Comparison of ENCODE assay signal across 23 mouse cellular contexts in the genomic region with DNA sequence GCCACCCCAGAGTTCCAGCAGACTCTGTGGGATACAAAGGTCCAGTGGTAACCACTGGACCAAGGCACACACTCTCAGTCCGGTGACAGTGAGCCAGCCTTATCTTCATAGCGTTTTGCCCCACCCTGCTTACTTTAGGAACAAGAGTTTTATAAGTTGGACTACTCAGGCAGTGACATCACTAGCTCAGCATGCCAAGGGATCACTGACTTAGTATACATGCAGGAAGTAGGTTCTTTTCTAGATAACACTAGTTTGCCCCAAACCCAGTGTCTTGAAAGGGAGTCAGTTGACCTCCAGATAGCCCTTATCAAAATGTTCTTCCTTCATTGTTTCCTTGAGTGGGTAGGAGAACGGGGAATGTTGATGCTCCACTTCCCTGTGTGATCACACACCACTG. TPM values are rescaled to one million over a fixed set of nuclear protein-coding genes. Genes with fewer than 3 reads are reported as not detected.
A peak's percentile ranks its signal among the peaks of the same experiment; 100 is the strongest.
DNase-seq lines count a peak whose midpoint lies in the region; ATAC-seq and TF ChIP-seq lines count a peak whose summit lies in the region.
"Had no signal": no experiment of that assay in that cellular context is flagged by ENCODE, and none has a peak within 500 bp of the region (broad histone marks: within the 10 kb centered on the region; RNA-seq: fewer than 3 reads in every experiment).

No protein-coding gene starts in this region.

- H3K4me1 ChIP-seq in intestine, postnatal 0 days (replicated peaks; ENCODE audit: control insufficient read depth, insufficient read depth, low read length), result no peaks in the 10 kb centered on the region
- peaks cover 6% of the 10 kb centered on the region; the same call in 1 of the 2 replicates for H3K4me1 ChIP-seq in intestine, embryonic 15.5 days (replicated peaks)

- TF ChIP-seq CTCF in intestine, postnatal 0 days (IDR thresholded peaks at IDR 0.05; ENCODE audit: low read depth), result no peak

- H3K4me2 ChIP-seq in intestine, postnatal 0 days (replicated peaks; ENCODE audit: low read depth), result no peak overlapping the region
- H3K4me2 ChIP-seq in intestine, embryonic 15.5 days (replicated peaks), result no peak overlapping the region
- H3K4me2 ChIP-seq: embryonic facial prominence, embryonic 13.5 days; embryonic facial prominence, embryonic 15.5 days; forebrain, embryonic 12.5 days had no signal

- peak; percentile 46 for ATAC-seq in intestine, postnatal 0 days
- no peak for ATAC-seq in intestine, embryonic 15.5 days
- ATAC-seq: forebrain, embryonic 14.5 days; forebrain, embryonic 16.5 days had no signal

- no peak overlapping the region for H3K4me3 ChIP-seq in intestine, postnatal 0 days (ENCODE audit: low read depth, low read length)
- no peak overlapping the region for H3K4me3 ChIP-seq in intestine, embryonic 15.5 days (replicated peaks)
- H3K4me3 ChIP-seq: embryonic facial prominence, embryonic 13.5 days; embryonic facial prominence, embryonic 15.5 days; erythroblast, embryonic 14.5 days; forebrain, embryonic 10.5 days; forebrain, embryonic 12.5 days had no signal

- peaks cover 12% of the 10 kb centered on the region for H3K27me3 ChIP-seq in intestine, postnatal 0 days (replicated peaks; ENCODE audit: control insufficient read depth, insufficient read depth, low read length)
- no peaks in the 10 kb centered on the region; the same call in 1 of the 2 replicates for H3K27me3 ChIP-seq in intestine, embryonic 15.5 days (replicated peaks)

- no peak overlapping the region for H3K27ac ChIP-seq in intestine, postnatal 0 days (ENCODE audit: low read depth, low read length)
- H3K27ac ChIP-seq in intestine, embryonic 15.5 days, result no peak overlapping the region
- H3K27ac ChIP-seq: embryonic facial prominence, embryonic 13.5 days; embryonic facial prominence, embryonic 15.5 days; forebrain, embryonic 10.5 days; forebrain, embryonic 12.5 days had no signal

- no peaks in the 10 kb centered on the region for H3K36me3 ChIP-seq in intestine, postnatal 0 days (ENCODE audit: control insufficient read depth, insufficient read depth)
- no peaks in the 10 kb centered on the region for H3K36me3 ChIP-seq in intestine, embryonic 15.5 days
- H3K36me3 ChIP-seq: embryonic facial prominence, embryonic 13.5 days; embryonic facial prominence, embryonic 15.5 days; forebrain, embryonic 10.5 days; forebrain, embryonic 12.5 days had no signal

- DNase-seq in 416B (ENCODE audit: low read depth) (peak; percentile 68), MEL-GATA-1-ER (ENCODE audit: extremely low read depth, low read depth) (peak; percentile 63)
- no peak for DNase-seq in kidney, adult 11 months
- DNase-seq in urinary bladder, postnatal 36 days (ENCODE audit: low spot score in 2 of 2), result no peak
- DNase-seq: adrenal gland, adult 2 months; adrenal gland, postnatal 10 days; adrenal gland, postnatal 25 days; cerebellum, adult 11 months; cerebellum, adult 18-20 months; cerebellum, adult 8-10 months; cerebellum, adult 9-11 months; cerebellum, postnatal 14 days; cerebellum, postnatal 36 days; embryo, embryonic 11 days had no signal

- no peak overlapping the region for H3K9ac ChIP-seq in intestine, postnatal 0 days (ENCODE audit: low read depth, low read length)
- no peak overlapping the region for H3K9ac ChIP-seq in intestine, embryonic 15.5 days
- H3K9ac ChIP-seq: embryonic facial prominence, embryonic 13.5 days; embryonic facial prominence, embryonic 15.5 days; forebrain, embryonic 12.5 days had no signal

- WGBS in intestine, postnatal 0 days, result 64% methylated on average over 3 of the region's 3 CpGs
- WGBS in intestine, embryonic 15.5 days, result 83% methylated on average over 3 of the region's 3 CpGs

- no peaks in the 10 kb centered on the region for H3K9me3 ChIP-seq in intestine, postnatal 0 days (ENCODE audit: control insufficient read depth)
- H3K9me3 ChIP-seq in intestine, embryonic 15.5 days, result no peaks in the 10 kb centered on the region
- H3K9me3 ChIP-seq: embryonic facial prominence, embryonic 13.5 days; forebrain, embryonic 12.5 days had no signal

RNA-seq across cellular contexts. Expression of a gene that starts 2.4 kb away (rescaled TPM):
- 20.2 and 21.0 TPM in 2 replicates for polyA plus RNA-seq in intestine, postnatal 0 days (2015; fragmentation: Nextera tagmentation; extraction: Ambion mirVana)
- polyA plus RNA-seq in intestine, embryonic 15.5 days (2015; fragmentation: Nextera tagmentation; extraction: Ambion mirVana), result 3.3 and 3.8 TPM in 2 replicates
- polyA plus RNA-seq: erythroblast, embryonic 14.5 days had no signal

Comparison
In these comparisons a context has a peak if more than half of its experiments do, and no peak if none do; other contexts are left out.
1. DNase-seq: peak in 416B (single experiment) and MEL-GATA-1-ER (single experiment); none in kidney, adult 11 months (single experiment) and urinary bladder, postnatal 36 days (0 of 2).